Mouse (Mus musculus): Measurements from ENCODE around the gene Lrrc8e. TPM values are rescaled to one million over a fixed set of nuclear protein-coding genes. Genes with fewer than 3 reads are reported as not detected.

The Lrrc8e gene
- total and polyA plus RNA-seq, 3 experiments = 0.25 TPM; not detected in 2

DNA sequence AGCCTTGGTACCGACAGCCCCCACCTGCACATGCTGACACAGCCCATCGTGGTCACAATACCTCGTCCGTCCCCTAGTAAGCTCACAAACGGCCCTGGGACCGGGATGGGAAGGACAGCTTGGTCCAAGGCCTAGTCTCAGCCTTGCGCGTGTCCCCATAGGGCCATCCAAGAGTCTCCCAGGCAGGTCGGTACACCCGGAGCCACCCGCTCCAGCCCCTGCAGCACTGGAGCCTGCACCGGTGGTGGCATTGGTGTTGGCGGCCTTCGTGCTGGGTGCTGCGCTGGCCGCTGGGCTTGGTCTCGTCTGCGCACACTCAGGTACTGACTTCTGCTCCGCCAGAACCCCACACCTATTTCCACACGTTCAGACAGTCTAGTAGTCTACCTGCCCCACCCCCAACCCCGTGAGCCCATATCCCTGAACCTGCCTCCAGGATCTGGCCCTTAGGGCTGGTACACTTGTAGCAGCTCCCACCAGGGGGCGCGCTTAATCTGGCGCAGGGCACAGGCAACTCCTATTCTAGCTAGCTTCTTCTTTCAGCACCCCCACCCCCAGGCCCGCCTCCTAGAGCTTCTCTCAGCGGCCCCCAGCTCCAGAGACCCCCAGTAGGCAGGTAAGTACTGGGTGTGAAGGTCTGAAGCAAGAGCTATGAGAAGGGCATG is 23.8 kb downstream of the Lrrc8e start (continued):
- peak; percentile 55; the same call in 1 of the 2 replicates for TF ChIP-seq MAZ (IDR thresholded peaks at IDR 0.05; ENCODE audit: low read depth, low read length)
- no peak for TF ChIP-seq JUN (IDR thresholded peaks at IDR 0.05; ENCODE audit: insufficient read depth, low read depth, low read length)
- no peak for TF ChIP-seq PAX5 (IDR thresholded peaks at IDR 0.05; ENCODE audit: low read length)
- TF ChIP-seq TBP (conservative IDR thresholded peaks at IDR 0.05; ENCODE audit: low read depth, low read length) = no peak
- 0 out of 2 replicates have a peak, but pooled peaks have one; percentile 25 for TF ChIP-seq BHLHE40 (IDR thresholded peaks at IDR 0.05; ENCODE audit: low read depth, low read length)
- no peak for TF ChIP-seq E2F4 (IDR thresholded peaks at IDR 0.05; ENCODE audit: insufficient replicate concordance, low read depth, low read length)
- peak; percentile 43; the same call in 1 of the 2 replicates for TF ChIP-seq NRF1 (IDR thresholded peaks at IDR 0.05; ENCODE audit: low read depth, low read length)
- TF ChIP-seq UBTF (IDR thresholded peaks at IDR 0.05; ENCODE audit: low read depth, low read length) = no peak

GRCm38 (mm10) chr8:4252116-4252760 is 25.6 kb downstream of the Lrrc8e start:
- H3K27me3 ChIP-seq (replicated peaks) = no peaks in the 10 kb centered on the region
- TF ChIP-seq SMC3 (IDR thresholded peaks at IDR 0.05; ENCODE audit: low read depth, low read length) (no peak), MAZ (IDR thresholded peaks at IDR 0.05; ENCODE audit: low read depth, low read length) (no peak), MXI1 (IDR thresholded peaks at IDR 0.05; ENCODE audit: low read depth, low read length) (no peak), NRF1 (IDR thresholded peaks at IDR 0.05; ENCODE audit: low read depth, low read length) (no peak), KAT2A (IDR thresholded peaks at IDR 0.05; ENCODE audit: insufficient replicate concordance, low read length) (no peak), BHLHE40 (IDR thresholded peaks at IDR 0.05; ENCODE audit: low read depth, low read length) (no peak), MYC (IDR thresholded peaks at IDR 0.05; ENCODE audit: low read depth, low read length) (no peak), CTCF (conservative IDR thresholded peaks at IDR 0.05 in 1 of 2, IDR thresholded peaks at IDR 0.05 in 1 of 2; ENCODE audit: low read depth in 2 of 2, low read length in 2 of 2) (no peak), JUN (IDR thresholded peaks at IDR 0.05; ENCODE audit: insufficient read depth, low read depth, low read length) (no peak), PAX5 (IDR thresholded peaks at IDR 0.05; ENCODE audit: low read length) (no peak), TBP (conservative IDR thresholded peaks at IDR 0.05; ENCODE audit: low read depth, low read length) (no peak), ETS1 (conservative IDR thresholded peaks at IDR 0.05; ENCODE audit: low read depth, low read length) (no peak), JUND (conservative IDR thresholded peaks at IDR 0.05; ENCODE audit: low read depth, low read length) (no peak), ZMIZ1 (IDR thresholded peaks at IDR 0.05; ENCODE audit: low read depth, low read length) (no peak), TCF12 (IDR thresholded peaks at IDR 0.05; ENCODE audit: low read depth, low read length) (no peak), SIN3A (IDR thresholded peaks at IDR 0.05; ENCODE audit: low read length) (no peak)
- peak overlapping the region; percentile 39 to 68 (median 64) for H3K4me3 ChIP-seq (replicated peaks in 1 of 3; ENCODE audit: low read depth in 2 of 3, low read length in 2 of 3, poor library complexity in 1 of 3)
- H3K4me2 ChIP-seq (ENCODE audit: insufficient read depth, low read depth, poor library complexity, severe bottlenecking) = peak overlapping the region; percentile 71
- dilution Hi-C loops (cut with MboI; ENCODE audit: extremely low pct_ligation_motif_present, extremely low pct_unique_long_range_greater_than_20kb, low sequenced_read_pairs) = no loop called here
- peak overlapping the region; percentile 76 for H3K9ac ChIP-seq (ENCODE audit: insufficient read depth, low read depth)
- H3K79me2 ChIP-seq (replicated peaks; ENCODE audit: control insufficient read depth, extremely low read depth, insufficient read depth, poor library complexity, severe bottlenecking) = no peaks in the 10 kb centered on the region
- no peaks in the 10 kb centered on the region for H3K9me3 ChIP-seq (replicated peaks; ENCODE audit: low read length)
- H3K27ac ChIP-seq (ENCODE audit: insufficient read depth, low read depth) = no peak overlapping the region
- H3K36me3 ChIP-seq (replicated peaks in 1 of 2; ENCODE audit: control insufficient read depth in 1 of 2, insufficient read depth in 1 of 2, low read length in 1 of 2) = peaks cover 40 to 71% of the 10 kb centered on the region in 2 experiments
- no peak for DNase-seq (ENCODE audit: extremely low read depth)
- in situ Hi-C loops (cut with MboI; ENCODE audit: low pct_ligation_motif_present, low pct_unique_long_range_greater_than_20kb, low sequenced_read_pairs) = loop anchor here (10.0 kb wide), 1 partner anchor 63 kb away; no protein-coding TSS in a partner anchor
- peaks cover 7 to 14% of the 10 kb centered on the region in 2 experiments for H3K4me1 ChIP-seq (ENCODE audit: control insufficient read depth in 1 of 2, insufficient read depth in 2 of 2)

All from CH12.LX (cell line).